Mouse (Mus musculus) C2C12 (cell line): ENCODE data around the gene Dytn.

Source experiments
- CEBPB ChIP-seq: IDR thresholded peaks from one replicate; pipeline ENCODE4 v1.6.1; 2011; ENCODE audit warnings: low read depth, mild to moderate bottlenecking, control low read depth, moderate library complexity
- CTCF ChIP-seq: IDR thresholded peaks from one replicate; pipeline ENCODE4 v1.5.1; 2011; ENCODE audit not compliant: control insufficient read depth, insufficient read depth, insufficient read length
- MAX ChIP-seq: IDR thresholded peaks from one replicate; pipeline ENCODE4 v1.6.1; 2011; ENCODE audit warnings: mild to moderate bottlenecking, control low read depth
- MYOD1 ChIP-seq: IDR thresholded peaks from one replicate; pipeline ENCODE4 v1.6.1; 2011; ENCODE audit warnings: low read depth; ENCODE audit not compliant: control insufficient read depth, insufficient read length
- MYOG ChIP-seq: IDR thresholded peaks from one replicate; pipeline ENCODE4 v1.6.1; 2011; ENCODE audit not compliant: control insufficient read depth, insufficient read length; ENCODE audit errors: extremely low read depth
- USF1 ChIP-seq: IDR thresholded peaks from one replicate; pipeline ENCODE4 v1.6.1; 2011; ENCODE audit warnings: low read depth, mild to moderate bottlenecking, control low read depth, moderate library complexity

- TF ChIP-seq CTCF (no peak), MYOD1 (no peak), MYOG (no peak), USF1 (no peak), MAX (no peak), CEBPB (no peak)
Measured at GRCm38 (mm10) chr1:63666089-63666488, 20.6 kb downstream of the Dytn start.
